Mouse (Mus musculus) hematopoietic multipotent progenitor cell, adult 10-12 weeks (in vitro differentiated cells): ENCODE measurements around the gene Gskip. TPM values are rescaled to one million over a fixed set of nuclear protein-coding genes. Genes with fewer than 3 reads are reported as not detected.

Experiments
- polyA plus RNA-seq: library from polyadenylated mRNA; stranded (reverse); fragments of >175 nt; gene quantifications from 2 replicates; pipeline ENCODE4 v1.2.3, GENCODE M21; 2012; ENCODE audit warnings: low replicate concordance

The Gskip gene
- polyA plus RNA-seq, result 1.4 and 2.5 TPM in 2 replicates

DNA sequence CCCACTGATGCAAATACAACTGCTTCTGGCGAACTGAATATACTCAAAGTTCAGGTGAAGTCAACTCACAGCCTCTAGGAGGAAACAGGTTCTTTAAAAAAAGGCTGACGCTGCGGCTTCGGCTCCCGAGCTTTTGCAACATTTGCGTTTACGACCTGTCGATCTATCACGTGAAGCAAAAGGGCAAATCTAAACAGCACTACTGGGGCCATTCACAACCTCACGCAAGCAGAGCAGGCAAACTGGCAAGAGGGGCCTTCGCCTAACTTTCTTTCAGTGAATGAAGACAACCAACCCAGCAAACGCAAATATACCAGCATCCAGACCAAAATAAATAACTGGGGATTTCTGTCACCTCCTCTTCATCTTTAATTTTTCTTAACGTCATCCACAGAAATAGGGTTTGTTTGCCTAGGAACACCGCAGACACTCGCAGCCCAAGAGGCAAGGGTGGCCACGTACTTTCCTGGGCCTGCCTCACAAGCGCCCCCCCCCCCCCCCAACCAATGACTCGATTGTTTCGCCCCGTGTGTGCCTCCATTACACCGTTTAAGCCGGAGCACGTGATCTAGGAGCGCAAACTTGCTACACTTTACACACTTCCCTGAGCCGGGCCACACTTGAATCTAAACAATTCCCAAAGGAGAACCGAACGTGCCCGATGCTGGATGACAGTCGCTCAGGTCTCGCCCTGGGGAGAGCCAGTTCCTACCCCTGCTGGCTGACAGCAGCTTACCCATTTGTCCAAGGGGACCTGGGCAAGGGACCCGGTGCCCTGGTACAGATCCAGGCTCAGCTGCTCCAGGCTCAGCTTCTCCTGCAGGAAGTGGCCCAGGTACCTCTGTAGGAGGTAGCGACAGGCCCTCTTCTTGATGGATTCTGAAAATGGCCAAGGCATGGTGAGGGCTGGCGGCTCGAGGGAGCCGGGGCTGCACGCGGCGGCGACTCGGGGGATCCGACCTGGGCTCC is at the start of gene Gskip:
TSS of gene Gskip (plus strand) at position 897 of the 969 bp plus-strand sequence.

DNA sequence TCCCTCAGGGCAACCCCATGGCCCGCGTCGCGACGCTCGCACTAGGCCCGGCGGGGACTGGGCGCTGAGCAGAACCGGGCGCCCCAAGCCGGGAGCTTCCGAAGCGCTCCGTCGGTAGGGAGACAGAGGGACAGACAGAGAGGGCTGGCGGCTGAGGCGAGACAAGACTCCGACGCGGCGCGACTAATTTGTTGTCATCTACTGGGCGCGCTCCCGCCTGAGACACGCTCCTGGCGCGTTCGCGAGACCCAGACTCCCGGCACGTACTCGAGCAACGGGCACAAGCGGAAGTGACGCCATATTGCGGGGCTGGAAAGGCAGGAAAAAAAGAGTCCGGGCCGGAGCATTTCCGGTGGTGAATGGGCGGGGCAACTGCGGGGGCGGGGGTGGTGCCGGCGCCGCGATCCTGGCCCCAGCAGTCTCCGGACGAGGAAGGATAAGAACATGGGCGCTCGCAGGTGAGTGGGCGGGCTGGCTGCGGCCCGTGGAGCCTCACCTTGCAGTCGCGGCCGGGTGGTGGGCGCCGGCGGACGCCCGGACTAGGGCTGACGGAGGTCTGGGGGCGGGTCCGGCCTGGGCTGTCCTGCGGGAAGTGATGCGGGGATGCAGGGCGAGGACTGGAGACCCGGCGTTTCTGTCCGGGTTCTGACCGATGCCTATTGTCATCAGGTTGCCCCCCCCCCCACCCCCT is 517 bp downstream of the Gskip start, which contains the start of gene Atg2b:
TSS of gene Atg2b (minus strand) at position 211 of the 691 bp plus-strand sequence.

DNA sequence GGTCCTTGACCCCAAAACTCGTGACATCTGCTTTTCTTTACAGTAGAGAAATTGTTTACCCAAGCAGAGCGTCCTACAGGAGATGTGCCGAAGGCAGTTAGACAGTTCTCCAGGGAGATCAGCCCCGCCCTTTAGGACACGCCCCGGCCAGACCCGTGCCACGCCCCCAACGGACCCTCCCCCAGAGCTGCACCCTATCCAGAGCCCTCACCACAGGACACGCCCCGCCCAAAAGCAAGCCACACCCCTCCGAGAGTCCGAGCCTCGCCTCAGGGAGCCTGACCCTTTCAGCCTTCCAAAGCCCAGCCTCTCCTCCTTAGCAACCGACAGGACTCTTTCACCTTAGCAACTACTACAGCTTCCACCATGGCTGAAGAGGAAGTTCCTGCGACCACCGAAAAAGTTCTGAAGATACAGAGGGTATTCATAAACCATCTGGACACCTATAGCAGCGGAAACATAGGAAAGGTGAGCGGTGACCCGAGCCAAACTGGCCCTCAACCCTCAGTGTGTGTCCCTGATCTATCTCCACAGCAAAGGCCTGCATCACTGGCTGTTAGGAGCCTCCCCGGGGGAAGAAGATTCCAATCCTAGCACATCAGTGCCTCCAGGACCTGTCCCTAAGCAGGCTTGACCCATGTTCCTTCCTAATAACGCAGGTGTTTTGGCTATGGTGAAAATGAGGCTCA is 21.3 kb downstream of the Gskip start, which contains the start of gene Ak7:
TSS of gene Ak7 (plus strand) at position 178 of the 689 bp plus-strand sequence.

Other genes with a start within 250 kb of the Gskip start
- 0.13 and 0.23 TPM in 2 replicates for gene D430019H16Rik, start 231.0 kb upstream of the Gskip start, polyA plus RNA-seq
- 0.08 TPM in 1 of 2 replicates, not detected in the other for gene Bdkrb2, start 121.6 kb upstream of the Gskip start, polyA plus RNA-seq
- not detected in 2 replicates for gene Bdkrb1, start 81.7 kb upstream of the Gskip start, polyA plus RNA-seq
- 11.3 and 18.0 TPM in 2 replicates for gene Atg2b, start 382 bp downstream of the Gskip start, polyA plus RNA-seq
- not detected in 2 replicates for gene Ak7, start 21.1 kb downstream of the Gskip start, polyA plus RNA-seq
- 213 and 413 TPM in 2 replicates for gene Papola, start 99.9 kb downstream of the Gskip start, polyA plus RNA-seq